Mouse (Mus musculus) spleen, adult 12 weeks (tissue): ENCODE data around the gene Msi2.

ENCODE experiments used
- DNase-seq: peaks from one replicate; pipeline ENCODE4 v3.0.0; 2022; ENCODE audit warnings: low spot score

Msi2 gene

DNA sequence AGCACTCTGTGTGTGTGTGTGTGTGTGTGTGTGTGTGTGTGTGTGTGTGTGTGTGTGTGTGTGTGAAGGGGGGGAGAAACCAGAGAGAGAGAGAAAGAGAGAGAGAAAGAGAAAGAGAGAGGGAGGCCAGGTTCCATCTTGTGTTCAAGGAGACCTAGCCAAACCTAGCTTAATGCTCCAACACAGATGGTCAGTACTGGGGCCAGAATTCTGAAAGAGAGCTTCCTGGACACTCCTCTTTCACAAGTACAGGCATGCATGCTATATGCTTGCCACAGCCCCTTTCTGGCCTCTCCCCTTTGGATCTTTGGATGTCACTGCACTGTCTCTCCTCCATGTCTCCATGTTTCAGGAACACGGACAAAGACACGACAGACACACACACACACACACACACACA is 41.7 kb downstream of the Msi2 start:
- no peak for DNase-seq

DNA sequence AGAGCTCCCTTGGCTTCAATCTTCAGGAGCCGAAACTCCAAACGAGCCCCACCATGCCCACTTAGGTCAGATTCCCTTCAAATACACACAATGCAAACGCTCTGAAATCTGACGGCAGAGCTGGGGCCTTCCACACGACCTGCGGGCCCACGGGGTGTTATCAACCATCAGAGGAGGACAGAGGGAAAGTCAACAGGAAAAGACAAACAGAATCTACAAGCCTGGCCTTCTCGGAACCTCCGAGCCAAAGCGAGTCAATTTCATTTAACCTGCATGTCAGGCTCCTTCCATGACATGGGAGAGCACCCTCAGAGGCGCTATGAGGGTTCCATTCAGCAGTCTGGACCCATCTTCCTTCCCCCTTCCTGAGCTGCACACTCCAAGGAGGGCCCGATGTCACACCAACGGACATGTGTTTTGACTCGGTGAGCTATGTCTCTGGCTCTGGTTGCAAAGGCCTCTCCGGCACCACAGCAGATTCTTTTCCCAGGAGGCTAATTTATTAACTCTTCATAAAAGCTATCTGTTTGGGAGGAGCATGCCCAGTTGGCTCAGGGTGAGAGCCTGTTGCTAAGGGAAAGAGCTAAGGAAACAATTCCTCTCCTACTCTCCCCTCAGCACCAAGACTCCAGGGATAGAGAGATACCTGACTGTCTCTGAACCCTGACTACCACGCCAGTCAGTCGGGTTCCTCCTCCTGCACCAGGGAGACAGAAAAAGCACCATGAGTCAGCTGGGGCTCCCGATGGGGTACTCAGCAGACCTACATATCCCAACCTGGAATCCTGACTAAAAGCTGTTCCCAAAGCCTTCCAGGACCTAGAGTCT is 42.6 kb downstream of the Msi2 start:
- DNase-seq = no peak

DNA sequence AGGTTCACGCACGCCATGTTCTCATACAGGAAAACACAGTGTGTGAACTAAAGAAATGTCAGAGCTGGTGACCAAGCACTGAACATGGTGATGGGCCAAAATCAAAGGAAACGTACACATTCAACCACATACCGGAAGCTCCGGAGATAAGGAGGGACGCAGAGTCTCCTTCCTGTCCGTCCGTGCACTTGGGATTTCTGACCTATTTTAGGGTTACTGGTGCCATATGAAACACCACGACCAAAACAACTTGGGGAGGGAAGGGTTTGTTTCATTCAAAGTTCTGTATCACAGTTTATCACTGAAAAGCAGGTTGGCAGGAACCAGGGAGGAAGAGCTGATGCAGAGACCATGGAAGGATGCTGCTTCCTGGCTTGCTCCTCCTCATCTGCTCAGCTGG is 44.2 kb downstream of the Msi2 start:
- no peak for DNase-seq

DNA sequence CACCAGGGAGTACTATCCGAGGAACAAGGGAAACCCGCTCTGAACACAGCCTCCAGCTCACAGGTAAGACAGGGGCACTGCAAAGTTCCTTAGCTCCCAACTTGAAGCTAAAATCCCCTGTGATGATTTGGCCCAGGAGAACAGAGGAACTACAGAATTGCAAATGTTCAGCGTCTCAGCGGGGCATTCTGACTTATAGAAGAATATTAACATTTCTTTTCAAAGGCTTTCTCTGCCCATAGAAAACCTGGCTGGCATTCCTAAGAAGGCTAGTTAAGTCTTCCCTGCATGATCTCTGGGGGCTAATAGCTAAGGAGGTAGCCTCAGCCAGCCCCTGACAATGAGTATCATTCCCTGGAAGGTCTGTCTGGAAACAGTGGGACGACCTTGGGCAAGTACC is 47.4 kb downstream of the Msi2 start:
- no peak for DNase-seq

DNA sequence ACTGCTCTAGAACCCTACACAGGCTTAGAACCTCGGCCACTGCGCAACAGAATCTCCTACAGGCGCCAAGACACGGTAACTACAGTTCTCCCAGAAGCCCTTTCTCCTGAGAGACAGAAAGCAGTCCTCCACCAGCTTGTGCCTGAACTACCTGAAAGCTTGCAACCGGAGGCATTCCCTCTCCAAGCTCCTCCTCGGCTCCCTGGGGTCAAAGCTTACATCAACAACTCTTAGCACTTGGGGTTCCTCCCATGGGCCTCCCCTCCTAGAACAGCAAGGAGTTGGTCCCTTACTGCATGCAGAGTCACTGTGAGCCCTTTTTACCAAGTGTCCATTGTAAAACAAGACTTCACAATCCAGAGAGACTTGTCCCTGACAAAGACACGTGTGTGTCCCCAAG is 49.2 kb downstream of the Msi2 start:
- no peak for DNase-seq

DNA sequence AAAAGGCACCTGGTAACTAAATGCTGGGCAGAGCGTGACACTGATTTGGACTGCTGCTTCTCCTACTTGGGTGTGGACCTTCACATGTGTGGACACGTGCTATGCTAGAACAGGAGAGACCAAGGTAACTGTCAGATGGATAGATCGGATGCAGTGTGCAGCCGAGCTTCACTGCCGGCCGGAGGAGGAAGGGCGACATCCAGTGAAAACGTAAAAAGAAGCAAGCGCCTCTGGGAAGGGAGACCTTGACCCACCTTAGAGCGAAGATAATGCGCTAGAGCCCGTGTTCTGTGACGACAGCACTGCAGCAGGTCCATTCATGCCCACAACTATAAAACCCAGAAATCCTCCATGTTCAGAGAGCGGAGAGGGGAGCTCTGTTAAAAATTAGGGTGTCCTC is 50.0 kb downstream of the Msi2 start:
- DNase-seq = no peak

DNA sequence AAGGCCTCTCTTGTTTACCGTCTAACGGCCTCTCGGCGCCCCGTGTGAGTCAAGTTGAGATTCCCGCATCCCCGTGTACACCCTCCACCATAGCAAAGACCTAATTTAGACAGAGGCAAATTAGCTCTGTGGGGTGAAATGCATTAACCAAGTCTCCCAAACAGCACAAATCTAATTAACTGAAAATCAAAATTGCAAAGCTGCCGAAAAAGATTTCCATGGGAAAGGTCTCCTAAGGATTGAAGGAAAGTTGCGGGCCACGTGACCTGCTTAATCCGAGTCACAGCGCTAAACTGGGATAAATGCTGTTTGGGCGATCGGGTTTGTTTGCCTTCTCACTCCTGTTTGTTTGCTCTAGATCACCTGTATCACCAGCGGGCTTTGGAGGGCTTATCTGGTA is 52.5 kb downstream of the Msi2 start:
- DNase-seq = no peak

DNA sequence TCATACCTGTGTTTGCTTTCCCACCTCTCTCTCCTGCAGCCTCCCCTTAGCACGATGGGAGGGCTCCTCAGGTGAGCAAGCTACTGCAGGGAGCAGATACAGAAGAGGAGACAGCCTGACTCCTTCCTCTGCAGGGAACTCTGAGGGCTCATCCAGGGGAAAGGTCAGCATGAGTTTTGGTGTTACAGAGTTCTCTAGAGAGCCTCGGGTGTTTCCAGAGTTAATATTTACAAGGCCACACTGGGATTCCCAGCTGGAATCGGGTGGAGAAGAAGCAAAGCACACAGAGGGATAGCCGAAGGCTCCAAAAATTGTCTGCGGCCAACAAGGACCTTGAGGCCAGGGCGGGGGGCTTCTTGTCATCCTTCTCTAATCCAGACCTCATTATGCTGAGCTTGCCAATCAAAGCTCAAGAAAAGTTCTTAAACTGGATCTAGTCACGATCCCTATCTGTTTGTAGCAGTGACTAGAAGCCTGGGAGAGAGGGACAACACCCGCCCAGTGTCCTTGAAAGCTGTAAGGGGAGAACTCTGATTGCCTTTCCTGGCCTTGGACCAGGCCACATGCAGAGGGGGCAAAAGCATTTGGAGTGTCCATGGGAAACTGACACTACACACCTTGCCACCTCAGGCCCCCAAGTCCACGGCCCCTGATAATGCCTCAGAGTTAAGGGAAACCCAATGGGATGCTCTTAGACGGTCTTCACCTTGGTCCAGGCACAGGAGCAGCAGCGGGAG is 56.7 kb downstream of the Msi2 start:
- no peak for DNase-seq

DNA sequence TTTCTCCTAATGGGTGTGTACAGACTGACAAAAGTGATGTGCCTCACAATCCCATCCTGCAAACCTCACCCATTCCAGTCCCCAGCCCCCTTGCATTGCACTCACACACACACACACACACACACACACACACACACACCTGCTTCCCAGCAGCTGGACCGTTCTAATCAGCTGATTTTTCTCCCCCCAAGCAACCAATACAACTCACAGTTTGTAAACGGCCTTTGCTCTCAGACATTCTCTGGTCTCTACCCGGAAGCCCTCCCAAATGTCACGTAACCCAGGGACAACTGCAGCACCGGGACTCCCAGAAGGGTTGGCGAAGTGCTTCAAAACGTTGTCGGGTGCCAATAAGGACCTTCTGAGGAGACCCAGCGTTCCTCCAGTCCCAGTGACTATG is 57.9 kb downstream of the Msi2 start:
- DNase-seq = no peak

DNA sequence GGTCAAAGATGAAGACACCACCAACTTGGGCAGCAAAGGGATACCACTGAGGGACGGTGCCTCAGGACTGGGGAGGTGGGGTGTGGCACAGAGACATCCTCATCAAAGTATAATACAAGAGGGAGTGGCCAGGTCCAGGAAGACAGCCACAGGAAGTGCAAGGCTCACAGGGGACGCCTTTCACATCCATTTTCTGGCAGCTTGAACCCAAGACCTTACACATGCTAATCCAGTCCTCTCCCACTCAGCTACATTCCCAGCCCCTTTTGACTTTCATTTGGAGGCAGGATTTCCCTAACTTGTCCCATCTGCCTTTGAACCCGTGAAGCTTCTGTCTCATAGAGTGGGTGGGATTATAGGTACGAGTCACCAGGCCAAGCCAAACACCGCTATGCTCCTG is 59.4 kb downstream of the Msi2 start:
- DNase-seq = no peak

DNA sequence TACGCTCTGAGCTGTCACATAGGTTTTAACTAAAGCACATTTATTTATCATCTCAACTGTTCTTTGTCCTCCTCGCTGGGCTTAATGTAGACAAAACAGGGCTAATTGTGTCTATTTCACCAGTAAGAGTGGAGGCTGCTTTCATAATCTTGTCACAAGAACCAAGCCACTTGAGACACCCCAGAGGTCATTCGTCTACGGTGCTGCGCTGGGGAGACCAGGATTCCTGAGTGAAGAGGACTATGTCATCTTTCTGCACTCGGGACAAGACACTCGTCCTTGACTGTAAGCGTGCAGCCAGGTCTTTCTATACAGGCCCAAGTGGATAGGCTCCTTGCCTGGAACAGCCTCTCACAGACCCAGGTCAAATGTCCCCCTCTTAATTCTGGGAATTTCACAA is 62.5 kb downstream of the Msi2 start:
- DNase-seq = no peak

DNA sequence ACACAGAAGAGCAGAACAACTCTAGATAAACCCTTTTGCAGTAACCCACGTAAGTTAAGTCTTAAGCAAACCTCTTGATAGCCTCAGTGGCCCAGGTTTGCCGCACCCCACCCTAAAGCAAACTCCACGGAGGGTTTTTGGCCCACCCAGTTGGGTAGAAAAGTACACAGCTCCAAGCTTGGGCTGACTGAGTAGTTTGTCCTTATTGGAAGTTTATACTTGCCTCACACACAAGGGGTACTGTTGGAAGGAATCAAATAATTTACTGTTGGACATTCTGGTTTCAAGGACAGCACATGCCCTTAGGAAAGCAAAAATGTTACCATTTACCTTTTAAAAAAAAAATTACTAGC is 63.1 kb downstream of the Msi2 start:
- no peak for DNase-seq

DNA sequence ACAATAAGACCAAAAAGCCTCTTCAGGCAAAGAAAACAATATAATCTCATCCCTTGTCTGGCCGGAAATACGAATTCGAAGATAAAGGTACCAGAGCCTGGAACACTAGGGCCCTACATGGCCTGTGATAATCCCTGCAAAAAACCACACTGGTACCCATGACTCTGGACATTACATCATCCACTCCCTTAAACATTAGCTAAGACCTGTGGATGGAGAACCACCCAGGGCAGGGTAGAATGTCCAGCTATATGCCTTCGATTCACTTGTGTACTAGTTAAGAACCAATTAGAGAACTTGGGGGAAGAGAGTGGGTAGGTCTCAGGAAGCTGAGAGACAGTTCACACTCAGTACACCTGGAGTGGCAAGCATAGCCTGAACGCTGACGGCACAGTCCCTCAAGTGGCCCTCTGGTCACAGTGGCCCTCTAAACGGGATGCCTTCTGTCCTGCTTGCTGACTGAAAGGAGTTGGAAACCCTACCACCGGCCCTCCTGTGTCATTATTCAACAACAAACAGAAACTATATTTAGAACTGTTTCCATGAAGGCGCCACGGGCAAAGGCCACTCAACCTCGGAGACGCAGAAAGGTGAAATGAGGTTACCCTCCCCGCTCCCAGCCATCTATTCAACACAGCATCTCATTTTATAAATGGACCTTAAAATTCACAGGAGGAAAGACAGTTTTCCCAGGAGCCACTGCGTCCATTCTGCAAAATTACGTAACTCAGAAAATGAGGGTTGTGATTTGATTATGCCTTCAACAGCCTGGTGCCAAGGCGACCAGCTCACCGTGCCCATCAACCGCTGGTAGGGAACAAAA is 63.7 kb downstream of the Msi2 start:
- DNase-seq = no peak

DNA sequence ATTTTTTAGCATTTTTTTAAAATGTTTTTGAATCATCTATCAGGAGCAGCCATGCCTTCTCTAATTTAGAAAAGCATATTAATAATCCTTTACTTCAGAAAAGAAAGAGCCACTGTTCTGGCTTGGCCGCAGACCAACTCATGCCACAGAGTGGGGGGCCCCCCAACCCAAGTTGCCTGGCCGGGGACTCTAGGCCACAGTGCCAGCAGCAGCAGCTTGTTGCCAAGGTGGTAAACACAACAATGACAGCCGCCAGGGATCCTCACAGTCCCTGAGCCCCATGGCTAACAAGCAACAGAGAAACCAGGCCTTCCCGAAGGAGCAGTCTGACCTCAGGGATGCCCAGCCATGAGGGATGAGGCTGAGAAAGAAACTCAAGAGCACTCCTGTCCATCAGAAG is 68.0 kb downstream of the Msi2 start:
- DNase-seq = no peak

DNA sequence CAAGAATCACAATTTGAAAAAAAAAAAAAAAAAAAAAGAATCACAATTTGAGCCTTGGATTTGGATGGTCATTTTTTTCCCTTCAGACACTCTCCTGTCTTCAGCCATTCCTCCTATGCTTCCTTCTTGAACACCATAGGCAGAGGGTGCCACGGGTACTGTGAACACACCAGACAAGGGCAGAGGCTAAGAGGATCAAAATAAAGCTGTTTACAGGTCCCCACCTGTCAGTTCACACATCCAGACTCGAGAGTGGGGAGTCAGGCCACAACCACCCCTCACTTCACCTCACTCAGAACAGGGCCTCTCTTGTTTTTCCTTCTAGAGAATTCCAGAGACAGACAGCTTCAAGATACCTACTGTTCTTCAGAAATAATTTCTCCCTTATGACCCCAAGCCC is 69.3 kb downstream of the Msi2 start:
- no peak for DNase-seq

DNA sequence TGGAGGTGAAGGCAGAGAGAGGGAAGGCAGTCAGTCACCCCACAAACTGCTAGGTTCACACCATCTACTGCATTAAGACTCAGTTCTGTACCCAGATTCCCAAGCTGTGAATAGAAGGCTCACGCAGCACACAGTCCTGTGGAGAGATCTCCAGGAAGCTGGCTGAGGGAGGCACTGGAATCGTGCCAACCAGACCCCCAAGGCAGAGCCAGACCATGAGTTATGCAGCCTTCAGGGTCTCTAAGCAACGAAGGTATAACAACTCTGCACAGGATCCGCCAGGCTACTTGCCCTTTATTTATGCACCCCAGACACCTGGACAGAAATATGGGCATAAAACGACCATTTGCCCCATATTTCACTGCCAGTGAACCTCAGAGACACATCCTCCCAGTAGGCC is 69.9 kb downstream of the Msi2 start:
- no peak for DNase-seq

DNA sequence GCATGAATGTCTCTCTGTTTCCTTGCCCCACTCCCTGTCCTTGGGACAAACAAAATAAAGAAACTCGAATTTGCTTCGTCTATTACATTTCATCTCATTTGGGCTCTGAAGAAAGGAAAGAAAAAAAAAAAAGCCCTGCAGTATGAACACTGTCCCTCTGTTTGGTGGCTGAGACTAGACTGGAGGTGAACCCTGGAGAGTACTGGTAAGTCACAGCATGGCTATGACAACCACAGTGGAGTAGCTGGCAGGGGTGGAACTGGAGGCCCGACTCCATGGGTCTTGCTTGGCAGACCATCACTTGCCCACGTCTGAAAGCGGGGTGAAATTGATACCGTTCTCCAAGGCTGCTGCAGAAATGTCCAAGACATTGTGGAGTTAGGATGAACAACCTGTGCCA is 71.8 kb downstream of the Msi2 start:
- no peak for DNase-seq

DNA sequence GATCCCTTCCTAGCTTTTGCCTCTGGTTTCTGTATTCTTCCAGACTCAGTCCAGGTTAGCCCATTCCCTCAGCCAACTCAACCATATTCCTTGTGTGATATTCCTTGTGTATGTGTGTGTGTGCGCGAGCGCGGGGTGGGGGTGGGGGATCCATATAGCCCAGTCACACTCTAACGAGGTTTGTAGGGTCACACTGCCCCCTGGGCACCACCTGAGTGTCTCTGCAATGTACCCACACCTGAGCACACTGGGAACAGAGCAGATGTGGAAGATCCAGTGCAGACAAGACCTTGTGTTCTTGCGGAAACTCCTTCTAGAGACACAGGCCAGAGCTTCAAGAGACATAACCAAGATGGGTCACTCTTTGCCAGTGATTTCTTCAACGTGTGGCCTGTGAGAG is 72.5 kb downstream of the Msi2 start:
- DNase-seq = no peak

DNA sequence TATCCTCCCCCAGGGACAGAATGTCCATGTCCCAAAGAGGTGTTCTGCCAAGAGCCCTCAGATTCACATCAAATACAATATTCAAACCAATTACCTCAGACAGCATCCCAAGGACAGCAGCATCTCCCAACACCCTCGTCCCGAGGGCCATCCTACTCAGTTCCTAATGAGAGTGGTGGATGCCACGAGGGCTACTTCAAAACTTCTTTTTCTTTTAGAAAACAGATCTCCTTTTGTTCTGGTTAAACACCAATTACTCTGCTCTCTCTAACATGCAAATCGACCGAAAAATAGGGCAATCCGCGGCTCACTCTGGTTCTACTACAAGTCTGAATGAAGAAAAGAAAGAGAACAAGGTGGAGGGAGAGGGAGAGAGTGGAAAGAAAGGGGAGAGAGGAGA is 73.6 kb downstream of the Msi2 start:
- DNase-seq = no peak

DNA sequence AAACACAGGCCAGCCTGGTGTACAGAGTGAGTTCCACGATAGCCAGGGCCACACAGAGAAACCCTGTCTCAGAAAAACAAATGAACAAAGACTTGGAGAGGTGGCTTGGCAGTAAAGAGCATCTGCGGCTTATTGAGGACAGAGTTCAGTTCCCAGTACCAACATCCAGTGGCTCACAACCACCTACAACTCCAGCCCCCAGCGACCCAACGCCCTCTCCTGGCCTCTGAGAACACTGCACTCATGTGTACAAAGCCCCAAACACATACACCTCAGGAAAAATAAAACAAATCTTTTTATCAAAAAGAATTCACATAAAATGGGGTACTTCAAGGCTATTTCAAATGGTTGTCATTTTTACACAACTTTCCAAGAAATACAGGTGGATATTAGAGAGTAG is 78.5 kb downstream of the Msi2 start:
- no peak for DNase-seq

DNA sequence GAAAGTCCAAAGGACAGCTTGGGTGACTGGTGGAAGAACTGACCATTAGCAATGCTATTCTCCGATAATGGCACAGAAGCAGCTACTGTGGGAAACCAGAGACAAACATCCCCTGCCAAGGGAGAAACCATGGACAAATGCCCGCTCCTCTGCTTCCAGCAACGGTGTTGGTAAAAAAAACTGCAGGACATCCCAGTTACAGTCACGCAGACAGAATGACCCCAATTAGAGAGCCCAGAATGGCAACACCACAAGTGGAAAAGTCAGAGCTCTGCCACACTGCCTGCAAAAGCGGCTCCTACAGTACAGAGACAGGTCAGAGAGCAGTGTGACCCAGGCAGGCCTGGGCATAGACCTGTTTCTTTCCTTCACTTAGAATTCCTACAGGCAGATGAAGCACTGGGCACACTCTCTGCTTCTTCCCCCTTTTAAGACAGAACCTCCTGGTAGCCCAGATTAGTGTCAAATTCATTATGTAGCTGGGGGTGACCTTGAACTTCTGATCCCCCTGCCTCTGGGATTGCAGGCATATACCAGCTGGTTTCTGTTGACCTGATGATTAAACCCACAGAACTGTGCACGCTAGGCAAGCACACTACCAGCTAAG is 79.3 kb downstream of the Msi2 start:
- DNase-seq = no peak

DNA sequence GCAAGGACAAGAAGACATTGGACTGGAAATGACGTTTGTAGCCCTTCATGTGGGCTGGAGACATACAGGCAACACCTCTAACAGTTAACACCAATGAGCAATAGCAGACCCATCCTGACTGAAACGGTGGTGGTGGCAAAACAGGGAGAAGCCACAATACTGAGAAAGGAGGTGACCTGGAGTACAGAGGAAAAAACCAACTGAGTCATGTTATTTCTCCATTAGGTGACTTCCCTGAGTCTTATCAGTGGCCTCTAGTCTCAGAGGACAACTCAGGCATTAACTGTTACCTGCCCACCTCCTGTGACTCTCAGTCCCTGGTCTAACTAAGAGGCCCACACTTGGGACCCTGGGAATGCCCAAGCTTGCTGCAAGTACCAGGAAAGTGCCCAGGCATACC is 80.1 kb downstream of the Msi2 start:
- no peak for DNase-seq

DNA sequence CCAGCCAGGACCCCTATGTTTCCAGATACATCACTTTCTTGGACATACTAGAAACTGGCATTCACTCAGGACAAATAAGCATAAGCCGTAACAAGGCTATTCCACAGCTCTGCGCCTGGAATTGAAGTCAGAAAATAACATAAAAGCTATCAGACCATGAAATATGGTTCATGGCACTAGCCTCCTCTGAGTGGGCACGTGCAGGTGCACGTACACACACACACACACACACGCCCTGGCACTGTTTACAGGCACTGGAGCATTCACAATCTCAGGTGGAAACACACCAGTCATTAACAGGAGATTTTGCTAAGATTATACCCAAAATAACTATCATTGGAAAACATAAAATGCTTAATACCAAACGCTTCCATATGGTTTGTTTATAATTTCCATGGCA is 81.4 kb downstream of the Msi2 start:
- no peak for DNase-seq
